Mouse (Mus musculus): ENCODE data around the gene Sipa1l3. TPM values are rescaled to one million over a fixed set of nuclear protein-coding genes. Genes with fewer than 3 reads are reported as not detected.

Sipa1l3 gene
- total RNA-seq, 2 experiments from 2014 or later: 7.3 to 8.1 TPM

GRCm38 (mm10) chr7:29335276-29335675 is 183.2 kb downstream of the Sipa1l3 start:
- no peak for DNase-seq

- DNase-seq: no peak
Observed at GRCm38 (mm10) chr7:29334156-29334555, 184.3 kb downstream of the Sipa1l3 start.

- no peak for DNase-seq
Observed at GRCm38 (mm10) chr7:29328984-29329383, 189.5 kb downstream of the Sipa1l3 start.

- DNase-seq: no peak
Observed at GRCm38 (mm10) chr7:29327087-29327486, 191.4 kb downstream of the Sipa1l3 start.

- peak; percentile 29 for DNase-seq
Observed at GRCm38 (mm10) chr7:29319337-29320307, 198.8 kb downstream of the Sipa1l3 start.

GRCm38 (mm10) chr7:29318115-29318911 is 200.1 kb downstream of the Sipa1l3 start:
- peak; percentile 79 for DNase-seq

GRCm38 (mm10) chr7:29317558-29317957 is 200.9 kb downstream of the Sipa1l3 start:
- DNase-seq: peak; percentile 42

- DNase-seq: peak; percentile 53
Observed at GRCm38 (mm10) chr7:29316976-29317375, 201.5 kb downstream of the Sipa1l3 start.

GRCm38 (mm10) chr7:29316137-29316734 is 202.2 kb downstream of the Sipa1l3 start:
- no peak for DNase-seq

- DNase-seq: no peak
Observed at GRCm38 (mm10) chr7:29314844-29315628, 203.4 kb downstream of the Sipa1l3 start.

- DNase-seq: no peak
Observed at GRCm38 (mm10) chr7:29313572-29314261, 204.7 kb downstream of the Sipa1l3 start.

GRCm38 (mm10) chr7:29313051-29313450 is 205.4 kb downstream of the Sipa1l3 start:
- no peak for DNase-seq

GRCm38 (mm10) chr7:29309749-29310148 is 208.7 kb downstream of the Sipa1l3 start:
- DNase-seq: no peak

GRCm38 (mm10) chr7:29309221-29309721 is 209.2 kb downstream of the Sipa1l3 start:
- DNase-seq: peak; percentile 47

GRCm38 (mm10) chr7:29307350-29308104 is 210.9 kb downstream of the Sipa1l3 start:
- peak; percentile 91 for DNase-seq

- DNase-seq: no peak
Observed at GRCm38 (mm10) chr7:29306619-29307018, 211.8 kb downstream of the Sipa1l3 start.

GRCm38 (mm10) chr7:29306108-29306507 is 212.3 kb downstream of the Sipa1l3 start:
- DNase-seq: no peak

- no peak for DNase-seq
Observed at GRCm38 (mm10) chr7:29305263-29305988, 213.0 kb downstream of the Sipa1l3 start.
